Mouse (Mus musculus): Measurements from ENCODE around the gene Slmap. TPM values are rescaled to one million over a fixed set of nuclear protein-coding genes. Genes with fewer than 3 reads are reported as not detected.

The Slmap gene
- polyA plus RNA-seq, 1 experiment from 2014 or later: 144 TPM

DNA sequence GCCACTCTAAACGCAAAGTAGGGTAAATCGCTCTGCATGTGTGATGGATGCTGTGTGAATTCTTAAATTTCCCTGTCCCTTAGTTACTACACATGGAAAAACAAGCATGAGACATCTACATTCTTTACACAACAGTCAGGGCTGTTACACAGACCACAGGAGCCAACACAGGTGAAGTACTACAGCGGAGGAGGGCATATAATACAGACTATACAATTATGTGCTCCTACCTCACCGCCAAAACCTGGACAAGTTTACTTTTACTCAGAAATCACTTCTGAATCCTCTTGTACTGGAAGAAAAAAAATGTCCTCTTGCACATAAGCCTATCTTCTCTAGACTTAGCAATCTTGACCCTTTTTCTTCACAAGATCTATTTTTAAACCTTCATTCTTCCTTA, 66.8 kb downstream of the Slmap start:
- WGBS: 94% methylated on average over 4 of the region's 4 CpGs
- Histone ChIP-seq H3K9ac (ENCODE audit: low read length) (no peak overlapping the region), H3K9me3 (replicated peaks; ENCODE audit: control insufficient read depth, low read length) (no peaks in the 10 kb centered on the region), H3K4me2 (ENCODE audit: low read depth, low read length) (no peak overlapping the region), H3K4me1 (ENCODE audit: control insufficient read depth, insufficient read depth, low read length) (peaks cover 6% of the 10 kb centered on the region; the same call in 1 of the 2 replicates), H3K36me3 (ENCODE audit: control insufficient read depth, insufficient read depth) (0 out of 2 replicates have a peak, but pooled peaks cover 3% of the 10 kb centered on the region), H3K4me3 (ENCODE audit: low read length) (no peak overlapping the region), H3K27me3 (ENCODE audit: control insufficient read depth, insufficient read depth, low read length) (no peaks in the 10 kb centered on the region), H3K27ac (ENCODE audit: low read length) (no peak overlapping the region)
- ATAC-seq (replicated peaks; ENCODE audit: extremely low read depth, insufficient read depth, low FRiP score): no peak

DNA sequence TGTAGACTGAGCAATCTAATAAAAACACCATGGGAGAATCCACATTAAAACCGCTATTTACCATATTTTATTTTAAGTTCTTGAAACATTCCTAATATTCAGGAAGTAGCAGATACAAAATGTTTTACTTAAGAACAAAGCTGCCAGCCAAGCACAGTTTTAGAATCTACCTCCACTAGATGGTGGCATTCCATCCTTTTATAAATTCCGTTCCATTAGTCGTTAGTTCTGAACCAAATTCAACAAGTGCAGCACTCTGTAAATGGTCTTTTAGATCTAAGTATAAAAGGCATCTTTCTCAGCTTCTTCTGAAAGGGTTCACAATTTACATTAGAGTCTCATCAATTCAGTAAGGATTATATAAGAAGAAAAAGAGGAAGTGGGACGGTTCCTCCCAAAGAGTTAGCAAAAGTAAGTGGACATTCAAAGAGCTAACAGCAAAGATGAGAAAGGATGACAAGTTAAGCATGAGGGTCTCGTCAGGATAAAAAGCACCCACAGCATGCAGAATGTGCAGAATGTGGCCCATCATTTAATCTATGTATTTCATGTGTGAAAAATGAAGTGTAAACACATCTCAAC, 68.1 kb downstream of the Slmap start:
- H3K4me1 ChIP-seq (ENCODE audit: control insufficient read depth, insufficient read depth, low read length): peaks cover 6% of the 10 kb centered on the region; the same call in 1 of the 2 replicates
- H3K4me2 ChIP-seq (ENCODE audit: low read depth, low read length): no peak overlapping the region
- H3K4me3 ChIP-seq (ENCODE audit: low read length): no peak overlapping the region
- H3K36me3 ChIP-seq (ENCODE audit: control insufficient read depth, insufficient read depth): peaks cover 9% of the 10 kb centered on the region
- no peak overlapping the region for H3K27ac ChIP-seq (ENCODE audit: low read length)
- no peak overlapping the region for H3K9ac ChIP-seq (ENCODE audit: low read length)
- no peaks in the 10 kb centered on the region for H3K27me3 ChIP-seq (ENCODE audit: control insufficient read depth, insufficient read depth, low read length)
- WGBS: 68% methylated on average over 5 of the region's 5 CpGs
- no peaks in the 10 kb centered on the region for H3K9me3 ChIP-seq (replicated peaks; ENCODE audit: control insufficient read depth, low read length)
- no peak for ATAC-seq (replicated peaks; ENCODE audit: extremely low read depth, insufficient read depth, low FRiP score)

DNA sequence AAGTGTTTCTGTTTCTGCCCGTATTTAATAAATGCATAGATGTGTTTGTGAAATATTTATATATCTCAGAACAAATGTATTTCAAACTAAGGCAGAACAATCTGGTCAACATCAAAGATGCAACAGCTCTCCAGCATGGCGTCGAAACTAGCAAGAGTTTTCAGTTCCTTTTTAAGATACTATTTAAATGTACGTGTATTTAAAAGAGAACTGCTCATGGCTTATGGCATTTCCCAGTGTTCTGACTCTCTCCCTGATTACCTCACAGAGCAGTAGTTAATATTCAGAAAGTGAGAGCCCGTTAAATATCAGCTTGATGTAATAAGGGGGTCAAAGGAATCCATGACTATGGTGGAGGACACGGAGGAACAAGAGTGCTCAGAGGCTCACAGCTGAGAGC, 68.8 kb downstream of the Slmap start:
- WGBS: 77% methylated on average over 6 of the region's 6 CpGs
- H3K4me1 ChIP-seq (ENCODE audit: control insufficient read depth, insufficient read depth, low read length): peaks cover 3% of the 10 kb centered on the region; the same call in 1 of the 2 replicates
- H3K27ac ChIP-seq (ENCODE audit: low read length): no peak overlapping the region
- H3K4me3 ChIP-seq (ENCODE audit: low read length): no peak overlapping the region
- H3K27me3 ChIP-seq (ENCODE audit: control insufficient read depth, insufficient read depth, low read length): no peaks in the 10 kb centered on the region
- H3K9me3 ChIP-seq (replicated peaks; ENCODE audit: control insufficient read depth, low read length): no peaks in the 10 kb centered on the region
- H3K36me3 ChIP-seq (ENCODE audit: control insufficient read depth, insufficient read depth): peaks cover 12% of the 10 kb centered on the region
- H3K9ac ChIP-seq (ENCODE audit: low read length): no peak overlapping the region
- ATAC-seq (replicated peaks; ENCODE audit: extremely low read depth, insufficient read depth, low FRiP score): no peak
- H3K4me2 ChIP-seq (ENCODE audit: low read depth, low read length): no peak overlapping the region

DNA sequence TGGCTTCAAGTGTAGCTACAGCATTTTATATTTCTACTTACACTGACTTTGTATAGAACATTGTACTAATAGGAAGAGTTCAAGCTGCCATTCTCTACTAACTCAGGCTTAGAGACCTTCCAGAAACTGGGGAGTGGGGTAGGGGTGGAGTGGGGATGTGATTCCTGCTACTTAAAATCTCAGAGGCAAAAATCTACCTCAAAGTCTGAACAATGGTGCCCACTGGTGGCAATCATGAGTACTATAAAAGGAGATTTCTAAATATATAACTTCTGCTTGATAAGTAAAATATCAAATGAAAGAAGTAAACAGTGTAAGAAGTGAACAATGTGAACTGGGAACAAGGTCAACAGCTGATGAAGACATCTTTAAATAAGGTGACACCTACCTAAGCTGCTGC, 75.2 kb downstream of the Slmap start:
- Histone ChIP-seq H3K27me3 (ENCODE audit: control insufficient read depth, insufficient read depth, low read length) (no peaks in the 10 kb centered on the region), H3K4me1 (ENCODE audit: control insufficient read depth, insufficient read depth, low read length) (no peaks in the 10 kb centered on the region), H3K9ac (ENCODE audit: low read length) (no peak overlapping the region), H3K36me3 (ENCODE audit: control insufficient read depth, insufficient read depth) (peaks cover 21% of the 10 kb centered on the region), H3K9me3 (replicated peaks; ENCODE audit: control insufficient read depth, low read length) (no peaks in the 10 kb centered on the region), H3K4me2 (ENCODE audit: low read depth, low read length) (no peak overlapping the region), H3K4me3 (ENCODE audit: low read length) (no peak overlapping the region), H3K27ac (ENCODE audit: low read length) (no peak overlapping the region)
- ATAC-seq (replicated peaks; ENCODE audit: extremely low read depth, insufficient read depth, low FRiP score): no peak

DNA sequence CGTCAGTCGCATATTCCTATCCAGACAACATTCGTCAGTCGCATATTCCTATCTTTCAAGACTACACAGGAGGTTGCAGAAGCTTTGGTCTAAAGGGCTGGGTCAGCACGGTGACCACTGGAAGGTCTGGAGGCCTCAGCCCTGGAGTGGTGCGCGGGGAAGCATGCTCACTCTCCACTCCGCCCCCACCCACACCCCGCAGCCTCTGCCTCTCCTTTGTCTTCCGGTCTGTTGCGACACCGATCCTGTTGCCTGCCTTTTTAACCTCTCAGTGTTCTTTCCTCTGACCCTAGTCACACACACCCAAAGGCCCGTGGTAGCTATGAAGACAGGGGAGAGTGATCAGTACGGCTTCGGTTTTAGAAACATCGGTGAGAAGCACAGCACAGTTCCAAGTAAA, 79.9 kb downstream of the Slmap start:
- no peaks in the 10 kb centered on the region for H3K9me3 ChIP-seq (replicated peaks; ENCODE audit: control insufficient read depth, low read length)
- 56% methylated on average over 16 of the region's 16 CpGs for WGBS
- H3K36me3 ChIP-seq (ENCODE audit: control insufficient read depth, insufficient read depth): peaks cover 7% of the 10 kb centered on the region
- peaks cover 6% of the 10 kb centered on the region for H3K4me1 ChIP-seq (ENCODE audit: control insufficient read depth, insufficient read depth, low read length)
- no peak overlapping the region for H3K27ac ChIP-seq (ENCODE audit: low read length)
- no peak overlapping the region for H3K9ac ChIP-seq (ENCODE audit: low read length)
- H3K4me3 ChIP-seq (ENCODE audit: low read length): no peak overlapping the region
- no peaks in the 10 kb centered on the region for H3K27me3 ChIP-seq (ENCODE audit: control insufficient read depth, insufficient read depth, low read length)
- H3K4me2 ChIP-seq (ENCODE audit: low read depth, low read length): 0 out of 2 replicates have a peak overlapping the region, but pooled peaks have one; percentile 12
- no peak for ATAC-seq (replicated peaks; ENCODE audit: extremely low read depth, insufficient read depth, low FRiP score)

DNA sequence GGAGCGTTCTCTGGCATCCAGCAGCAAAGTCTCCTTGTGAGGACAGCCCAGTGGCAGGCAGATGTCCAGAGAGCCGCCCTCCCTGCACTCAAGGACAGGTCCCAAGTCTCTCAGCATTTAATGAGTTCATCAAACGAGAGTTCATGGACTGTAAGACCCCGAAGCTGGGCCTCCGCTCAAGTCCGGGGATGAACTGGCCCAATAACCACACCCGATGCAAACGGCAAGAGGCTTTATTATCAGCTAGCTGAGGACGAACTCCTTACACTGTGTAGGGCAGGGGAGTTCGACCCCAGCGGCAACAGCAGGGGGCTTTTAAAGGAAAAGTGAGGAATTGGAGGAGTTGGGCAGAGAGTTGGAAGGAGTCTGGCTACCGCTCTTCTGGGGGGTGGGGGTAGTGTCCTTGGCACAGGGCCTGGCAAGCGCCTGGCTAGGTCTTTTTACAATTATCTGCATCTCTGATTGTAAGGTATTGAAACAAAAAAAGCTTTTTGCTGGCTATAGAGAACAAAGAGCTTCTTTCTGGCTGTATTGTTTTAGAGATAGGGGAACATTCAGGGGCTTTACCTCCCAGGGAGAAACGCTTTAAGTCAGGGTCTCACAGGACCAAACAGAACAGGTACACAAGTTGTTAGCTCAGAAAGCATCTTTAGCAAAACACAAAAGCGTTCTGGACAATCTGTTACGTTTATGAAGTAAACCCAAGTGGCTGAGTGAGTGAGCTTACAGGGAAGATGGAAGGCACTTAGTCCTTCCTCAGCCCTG, 84.5 kb downstream of the Slmap start:
- peak; percentile 49; the same call in 1 of the 2 replicates for ATAC-seq (replicated peaks; ENCODE audit: extremely low read depth, insufficient read depth, low FRiP score)
- peaks cover 20% of the 10 kb centered on the region for H3K4me1 ChIP-seq (ENCODE audit: control insufficient read depth, insufficient read depth, low read length)
- peak overlapping the region; percentile 40 for H3K27ac ChIP-seq (ENCODE audit: low read length)
- no peaks in the 10 kb centered on the region; the same call in 1 of the 2 replicates for H3K36me3 ChIP-seq (ENCODE audit: control insufficient read depth, insufficient read depth)
- 25% methylated on average over 16 of the region's 16 CpGs for WGBS
- peak overlapping the region; percentile 30 for H3K4me3 ChIP-seq (ENCODE audit: low read length)
- no peaks in the 10 kb centered on the region for H3K9me3 ChIP-seq (replicated peaks; ENCODE audit: control insufficient read depth, low read length)
- peak overlapping the region; percentile 68 for H3K9ac ChIP-seq (ENCODE audit: low read length)
- peak overlapping the region; percentile 60 for H3K4me2 ChIP-seq (ENCODE audit: low read depth, low read length)
- H3K27me3 ChIP-seq (ENCODE audit: control insufficient read depth, insufficient read depth, low read length): no peaks in the 10 kb centered on the region

DNA sequence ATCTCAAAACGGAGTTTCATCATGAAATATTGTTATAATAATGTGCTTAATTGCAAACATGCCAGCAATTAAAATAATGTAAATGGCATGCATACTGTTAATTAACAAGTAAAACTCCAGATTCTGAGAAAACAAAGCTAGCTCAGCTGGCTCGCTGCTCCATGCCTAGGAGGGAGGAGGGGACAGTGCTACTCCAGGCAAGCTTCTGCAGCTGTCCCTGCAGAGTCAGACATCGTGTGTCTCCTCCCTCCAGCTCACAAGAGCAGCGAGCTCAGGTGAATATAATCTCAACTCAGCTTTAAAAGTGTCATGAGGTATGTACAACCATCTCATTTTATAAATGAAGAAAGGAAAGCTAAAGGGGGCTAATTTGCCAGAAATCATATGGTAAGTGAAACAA, 86.2 kb downstream of the Slmap start:
- Histone ChIP-seq H3K9me3 (replicated peaks; ENCODE audit: control insufficient read depth, low read length) (no peaks in the 10 kb centered on the region), H3K36me3 (ENCODE audit: control insufficient read depth, insufficient read depth) (no peaks in the 10 kb centered on the region; the same call in 1 of the 2 replicates), H3K4me2 (ENCODE audit: low read depth, low read length) (peak overlapping the region; percentile 55), H3K4me1 (ENCODE audit: control insufficient read depth, insufficient read depth, low read length) (peaks cover 20% of the 10 kb centered on the region), H3K27ac (ENCODE audit: low read length) (peak overlapping the region; percentile 57), H3K4me3 (ENCODE audit: low read length) (peak overlapping the region; percentile 28), H3K27me3 (ENCODE audit: control insufficient read depth, insufficient read depth, low read length) (no peaks in the 10 kb centered on the region), H3K9ac (ENCODE audit: low read length) (peak overlapping the region; percentile 21)
- 46% methylated on average over 4 of the region's 4 CpGs for WGBS
- ATAC-seq (replicated peaks; ENCODE audit: extremely low read depth, insufficient read depth, low FRiP score): no peak

DNA sequence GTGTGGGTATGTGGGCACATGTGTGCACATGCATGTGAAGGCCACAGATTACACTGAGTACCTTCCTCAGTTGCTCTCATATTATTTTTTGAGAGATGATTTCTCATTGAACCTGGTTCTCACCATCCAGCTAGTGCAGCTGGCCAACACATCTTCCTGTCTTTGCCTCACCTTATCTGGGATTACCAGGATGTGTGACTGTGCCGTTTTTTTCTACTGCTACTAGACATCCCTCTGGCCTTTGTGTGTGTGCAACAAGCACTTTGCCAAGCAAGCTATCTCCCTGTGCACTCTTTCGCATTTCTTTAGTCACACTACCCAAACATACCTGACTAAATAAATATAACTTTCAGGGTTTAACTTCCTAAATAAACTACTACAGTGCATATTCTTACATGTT, 87.5 kb downstream of the Slmap start:
- Histone ChIP-seq H3K36me3 (ENCODE audit: control insufficient read depth, insufficient read depth) (no peaks in the 10 kb centered on the region; the same call in 1 of the 2 replicates), H3K4me3 (ENCODE audit: low read length) (no peak overlapping the region), H3K4me1 (ENCODE audit: control insufficient read depth, insufficient read depth, low read length) (peaks cover 22% of the 10 kb centered on the region), H3K27ac (ENCODE audit: low read length) (no peak overlapping the region), H3K27me3 (ENCODE audit: control insufficient read depth, insufficient read depth, low read length) (no peaks in the 10 kb centered on the region), H3K9ac (ENCODE audit: low read length) (no peak overlapping the region), H3K4me2 (ENCODE audit: low read depth, low read length) (no peak overlapping the region), H3K9me3 (replicated peaks; ENCODE audit: control insufficient read depth, low read length) (no peaks in the 10 kb centered on the region)
- WGBS: 58% methylated on average over 2 of the region's 2 CpGs
- ATAC-seq (replicated peaks; ENCODE audit: extremely low read depth, insufficient read depth, low FRiP score): no peak

DNA sequence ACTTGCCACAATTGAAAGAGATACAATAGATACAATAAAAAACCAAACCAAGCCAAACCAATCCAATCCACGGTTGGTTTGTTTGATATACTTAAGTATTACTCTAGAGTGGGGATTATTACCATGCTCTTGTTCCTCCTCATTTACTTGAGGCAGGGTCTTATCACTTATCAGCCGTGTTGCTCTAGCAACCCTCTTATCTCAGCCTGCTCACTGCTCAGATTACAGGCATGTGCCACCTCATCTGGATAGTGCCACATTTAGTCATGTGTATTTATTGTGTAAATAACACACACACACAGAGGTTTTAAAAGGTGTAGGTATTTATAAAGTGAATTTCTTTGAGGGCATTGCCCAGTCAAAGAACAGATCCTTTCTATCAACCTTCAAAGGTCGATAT, 88.2 kb downstream of the Slmap start:
- peaks cover 22% of the 10 kb centered on the region for H3K4me1 ChIP-seq (ENCODE audit: control insufficient read depth, insufficient read depth, low read length)
- H3K9ac ChIP-seq (ENCODE audit: low read length): no peak overlapping the region
- no peaks in the 10 kb centered on the region for H3K9me3 ChIP-seq (replicated peaks; ENCODE audit: control insufficient read depth, low read length)
- H3K27ac ChIP-seq (ENCODE audit: low read length): no peak overlapping the region
- ATAC-seq (replicated peaks; ENCODE audit: extremely low read depth, insufficient read depth, low FRiP score): no peak
- H3K4me2 ChIP-seq (ENCODE audit: low read depth, low read length): no peak overlapping the region
- no peaks in the 10 kb centered on the region; the same call in 1 of the 2 replicates for H3K36me3 ChIP-seq (ENCODE audit: control insufficient read depth, insufficient read depth)
- no peak overlapping the region for H3K4me3 ChIP-seq (ENCODE audit: low read length)
- no peaks in the 10 kb centered on the region for H3K27me3 ChIP-seq (ENCODE audit: control insufficient read depth, insufficient read depth, low read length)
- 52% methylated on average over 3 of the region's 3 CpGs for WGBS
